8 mouse cellular contexts compared by ENCODE assay signal in the genomic region with DNA sequence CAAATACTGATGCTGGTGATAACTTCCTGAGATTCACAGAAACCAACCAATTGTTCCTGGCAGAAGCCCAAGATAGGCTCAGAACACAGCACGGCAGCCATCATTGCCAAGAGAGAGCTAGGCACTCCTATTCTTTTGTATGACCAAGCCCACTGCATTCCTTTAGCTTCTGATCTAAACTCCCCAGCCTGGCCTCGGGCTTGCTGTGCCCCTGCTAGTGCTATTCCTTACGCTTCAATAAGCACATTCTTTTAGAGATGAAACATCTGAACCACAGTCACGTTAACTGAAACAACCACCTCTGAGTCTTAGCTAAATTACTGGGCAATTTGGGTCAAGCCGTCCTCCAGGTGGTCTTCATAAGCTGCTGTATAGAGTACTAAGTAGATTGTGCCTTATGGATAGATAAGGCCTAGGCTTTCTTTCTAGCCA. TPM values are rescaled to one million over a fixed set of nuclear protein-coding genes. Genes with fewer than 3 reads are reported as not detected.
A peak's percentile ranks its signal among the peaks of the same experiment; 100 is the strongest.
DNase-seq lines count a peak whose midpoint lies in the region; ATAC-seq and TF ChIP-seq lines count a peak whose summit lies in the region.

No protein-coding gene starts in this region.

- peak; percentile 84 for ATAC-seq in forebrain, embryonic 16.5 days

- peak overlapping the region; percentile 37 for H3K27ac ChIP-seq in forebrain, embryonic 16.5 days (ENCODE audit: low read length)
- no peak overlapping the region for H3K27ac ChIP-seq in heart, adult 2 months

- H3K4me2 ChIP-seq in forebrain, embryonic 16.5 days (ENCODE audit: low read length), result no peak overlapping the region

- intact Hi-C loops in left cerebral cortex, postnatal 4 days (cut with DNase I), result no loop called here
- intact Hi-C loops in heart, adult 2 months (cut with DNase I), result no loop called here

- 0 out of 2 replicates have a peak overlapping the region, but pooled peaks have one; percentile 22 for H3K9ac ChIP-seq in forebrain, embryonic 16.5 days (replicated peaks; ENCODE audit: low read depth, low read length)
- no peak overlapping the region for H3K9ac ChIP-seq in heart, adult 2 months (ENCODE audit: low read depth, low read length)

- peak; percentile 97 for DNase-seq in Muller cell, postnatal 12 days (ENCODE audit: inconsistent ontology term)
- peak; percentile 70 to 78 for DNase-seq in cerebellum, adult 18-20 months
- peak; percentile 35 for DNase-seq in left cerebral cortex, postnatal 4 days
- DNase-seq in adrenal gland, adult (ENCODE audit: inconsistent age in 2 of 2, low spot score in 1 of 2), result no peak
- no peak for DNase-seq in urinary bladder, adult 18-20 months (ENCODE audit: low spot score in 2 of 2)
- DNase-seq in heart, adult 2 months, result no peak
- DNase-seq in adipocyte (ENCODE audit: low spot score), result no peak

- H3K36me3 ChIP-seq in forebrain, embryonic 16.5 days (ENCODE audit: control insufficient read depth, insufficient read depth), result peaks cover 42% of the 10 kb centered on the region
- H3K36me3 ChIP-seq in heart, adult 2 months (ENCODE audit: control insufficient read depth, insufficient read depth, low read length), result no peaks in the 10 kb centered on the region

- H3K9me3 ChIP-seq in forebrain, embryonic 16.5 days (ENCODE audit: control insufficient read depth, low read length), result 0 out of 2 replicates have a peak, but pooled peaks cover 3% of the 10 kb centered on the region

- no peak for TF ChIP-seq EP300 in heart, adult 2 months (IDR thresholded peaks at IDR 0.05; ENCODE audit: insufficient read depth, low read depth, low read length)

- no peak overlapping the region for H3K4me3 ChIP-seq in forebrain, embryonic 16.5 days (replicated peaks; ENCODE audit: low read length)
- no peak overlapping the region for H3K4me3 ChIP-seq in heart, adult 2 months

- no peaks in the 10 kb centered on the region for H3K79me2 ChIP-seq in heart, adult 2 months (replicated peaks; ENCODE audit: control insufficient read depth, insufficient read depth, low read length)

- no peak for TF ChIP-seq CTCF in heart, adult 2 months (IDR thresholded peaks at IDR 0.05)

- WGBS in forebrain, embryonic 16.5 days, result 4% methylated on average over 5 of the region's 5 CpGs
- WGBS in heart, adult 2 months, result 54% methylated on average over 5 of the region's 5 CpGs

- no peak for TF ChIP-seq POLR2A in heart, adult 2 months (IDR thresholded peaks at IDR 0.05; ENCODE audit: insufficient read depth, low read depth, low read length)

- H3K27me3 ChIP-seq in forebrain, embryonic 16.5 days (replicated peaks; ENCODE audit: control insufficient read depth, insufficient read depth, low read length), result no peaks in the 10 kb centered on the region
- H3K27me3 ChIP-seq in heart, adult 2 months (ENCODE audit: control insufficient read depth, insufficient read depth, low read length), result no peaks in the 10 kb centered on the region

- H3K4me1 ChIP-seq in forebrain, embryonic 16.5 days (replicated peaks; ENCODE audit: control insufficient read depth, insufficient read depth, low read length), result peaks cover 19% of the 10 kb centered on the region
- no peaks in the 10 kb centered on the region for H3K4me1 ChIP-seq in heart, adult 2 months (ENCODE audit: control insufficient read depth, insufficient read depth, low read length)

RNA-seq across cellular contexts. Expression of a gene that starts 53.5 kb away (rescaled TPM):
- 94.6 and 94.7 TPM in 2 replicates for polyA plus RNA-seq in forebrain, embryonic 16.5 days (2015; fragmentation: Nextera tagmentation; extraction: Ambion mirVana)
- 10 to 100 TPM; 64.6 to 64.7 TPM for total RNA-seq in left cerebral cortex, postnatal 4 days (2021)
- 10 to 100 TPM; 32.8 to 36.8 TPM for total RNA-seq in heart, adult 2 months (2021)
- 44.8 and 45.3 TPM in 2 replicates for polyA plus RNA-seq in heart, adult 2 months (2012; rRNA removed)

Comparison
In these comparisons a context has a peak if more than half of its experiments do, and no peak if none do; other contexts are left out.
1. DNase-seq: peak in Muller cell, postnatal 12 days (single experiment), cerebellum, adult 18-20 months (2 of 2) and left cerebral cortex, postnatal 4 days (single experiment); none in adrenal gland, adult (0 of 2), urinary bladder, adult 18-20 months (0 of 2), heart, adult 2 months (0 of 2) and adipocyte (single experiment).